Mouse (Mus musculus) megakaryocyte, embryonic 14.5 days (primary cell): ENCODE results near the gene Itpk1.

ENCODE experiments used
- FLI1 ChIP-seq: IDR thresholded peaks from 2 replicates; pipeline ENCODE4 v1.6.1; 2012; ENCODE audit warnings: low read length, inconsistent platforms, mixed read lengths
- GATA1 ChIP-seq: IDR thresholded peaks from 3 replicates; pipeline ENCODE4 v1.6.1; 2012; ENCODE audit warnings: mixed read lengths, low read length, inconsistent platforms, borderline replicate concordance

- TF ChIP-seq GATA1 (no peak), FLI1 (no peak)
Observed at GRCm38 (mm10) chr12:102596410-102596809, 108.3 kb downstream of the Itpk1 start.
